Mouse (Mus musculus) cerebellum, postnatal 14 days (tissue): ENCODE measurements at regions not wholly inside any gene's neighbourhood (a gene's known extent, or its start where the extent isn't known, plus 50 kb on each side); places are given as distances from the start of the nearest gene placed in this dataset.

ENCODE experiments used
- DNase-seq, 2 experiments: peaks; one replicate each; pipeline ENCODE4 v3.0.0; 2021; ENCODE audit warnings: mixed read lengths in 2 of 2

DNA sequence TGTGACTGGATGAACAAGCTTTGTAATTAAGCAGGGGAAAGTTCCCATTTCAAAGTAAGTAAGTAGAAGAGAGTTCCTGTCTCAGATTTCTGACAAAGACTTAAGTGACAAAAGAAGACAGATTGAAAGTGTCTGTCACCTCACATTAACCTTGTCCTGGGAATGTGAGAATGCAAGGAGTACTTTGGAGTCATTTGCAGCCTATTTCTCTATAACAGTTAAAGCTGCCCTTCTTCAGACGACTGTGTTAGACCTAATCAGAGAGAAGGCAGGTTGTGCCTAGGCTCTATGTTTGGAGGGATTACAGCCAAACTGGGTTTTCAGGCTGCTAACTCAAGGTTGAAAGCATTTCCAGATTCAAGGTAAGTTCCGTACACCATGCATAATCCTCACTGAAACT lies 446.5 kb downstream of the Pdgfc start:
- no peak for DNase-seq

DNA sequence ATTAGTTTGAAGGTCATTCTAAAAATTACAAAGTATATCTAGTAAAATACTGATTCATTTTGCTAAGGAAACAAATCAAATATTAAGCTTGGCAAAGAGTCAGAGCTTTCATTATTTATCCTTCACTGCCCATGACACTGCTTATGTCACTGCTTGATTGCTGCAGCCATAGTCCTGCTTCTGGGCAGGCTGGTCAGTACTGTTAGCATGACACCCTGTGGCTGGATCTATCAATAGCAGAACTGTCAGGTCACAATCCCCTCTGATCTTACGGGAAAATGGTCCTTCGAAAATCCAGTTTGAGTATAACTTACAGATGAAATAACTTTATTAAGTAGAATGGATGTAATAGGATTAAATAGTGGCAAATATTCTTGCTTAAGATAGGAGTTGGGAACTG lies 447.1 kb downstream of the Pdgfc start:
- DNase-seq = peak; percentile 38 to 45

DNA sequence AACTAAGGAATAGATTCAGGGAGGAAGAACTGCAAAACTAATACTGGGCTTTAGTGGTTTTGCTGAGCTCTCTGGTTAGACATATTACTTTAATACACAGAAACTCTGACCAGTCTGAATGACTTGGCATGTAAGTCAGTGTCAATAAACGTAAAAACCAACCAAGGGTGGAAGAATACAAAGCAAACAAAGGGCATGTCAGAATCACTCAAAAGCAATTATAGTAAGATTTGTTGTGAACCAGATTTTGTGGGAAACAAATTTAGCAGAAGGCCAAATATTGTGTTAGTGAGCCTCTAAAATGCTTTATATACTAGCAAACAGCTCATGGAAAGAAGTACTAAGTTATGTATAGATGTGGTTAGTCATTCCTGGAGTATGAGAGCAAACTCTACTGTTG lies 427.1 kb upstream of the Ctso start:
- no peak for DNase-seq

DNA sequence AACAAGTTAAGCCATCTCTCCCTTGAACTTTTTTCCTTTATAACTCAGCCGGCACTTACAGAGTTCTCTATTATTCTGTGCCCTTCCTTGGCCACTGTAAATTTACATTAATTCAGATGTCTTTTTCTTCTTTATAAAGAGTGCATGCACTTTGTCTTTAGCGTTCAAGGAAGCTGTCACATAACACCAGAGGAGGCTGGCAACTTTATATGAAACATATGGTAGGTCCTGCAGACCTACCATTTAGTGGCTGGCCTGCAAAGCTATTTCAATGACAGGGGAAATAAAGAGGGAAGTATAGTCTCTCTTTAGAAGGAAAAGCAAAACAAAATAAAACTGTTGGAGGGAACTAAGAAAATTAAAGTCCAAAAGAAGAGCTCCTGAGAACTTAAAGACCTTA lies 423.8 kb upstream of the Ctso start:
- DNase-seq = no peak

DNA sequence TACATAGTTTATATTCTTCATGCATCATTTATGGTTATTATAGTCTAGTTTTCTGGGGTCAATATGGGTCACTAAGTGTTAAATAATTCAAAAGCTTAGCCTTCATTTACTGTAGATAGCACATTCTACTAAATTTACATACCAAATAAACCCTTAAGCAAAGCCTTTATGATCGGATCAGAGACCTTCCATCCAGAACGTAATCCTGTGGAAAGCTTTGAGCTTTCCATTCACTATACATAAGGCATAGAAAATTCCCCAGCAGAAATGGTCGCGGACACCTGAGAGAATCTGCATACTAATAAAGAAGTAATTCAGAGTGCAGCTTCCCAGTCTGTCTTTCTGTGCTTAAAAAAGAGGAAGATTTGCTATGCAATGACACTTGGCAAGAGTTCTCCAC lies 410.6 kb upstream of the Ctso start:
- no peak for DNase-seq

DNA sequence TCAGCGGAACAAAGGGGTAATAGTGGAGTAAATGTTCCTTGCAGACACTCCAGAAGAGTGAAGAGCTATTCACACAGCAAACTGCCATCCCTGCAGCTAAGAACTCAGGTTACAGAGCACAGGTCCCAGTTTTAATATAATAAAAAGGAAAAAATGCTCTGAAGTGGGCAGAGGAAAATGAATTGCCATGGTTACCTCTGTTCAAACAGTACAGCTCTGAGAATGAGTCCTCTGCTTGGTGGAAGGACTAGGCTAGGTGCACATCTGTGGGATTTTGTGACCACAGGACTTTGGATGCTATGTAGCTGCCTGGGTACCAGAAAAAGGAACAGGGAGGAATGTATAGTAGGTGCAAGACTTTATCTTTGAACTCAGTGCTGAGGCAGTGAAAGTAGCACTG lies 401.5 kb upstream of the Ctso start:
- DNase-seq = no peak

DNA sequence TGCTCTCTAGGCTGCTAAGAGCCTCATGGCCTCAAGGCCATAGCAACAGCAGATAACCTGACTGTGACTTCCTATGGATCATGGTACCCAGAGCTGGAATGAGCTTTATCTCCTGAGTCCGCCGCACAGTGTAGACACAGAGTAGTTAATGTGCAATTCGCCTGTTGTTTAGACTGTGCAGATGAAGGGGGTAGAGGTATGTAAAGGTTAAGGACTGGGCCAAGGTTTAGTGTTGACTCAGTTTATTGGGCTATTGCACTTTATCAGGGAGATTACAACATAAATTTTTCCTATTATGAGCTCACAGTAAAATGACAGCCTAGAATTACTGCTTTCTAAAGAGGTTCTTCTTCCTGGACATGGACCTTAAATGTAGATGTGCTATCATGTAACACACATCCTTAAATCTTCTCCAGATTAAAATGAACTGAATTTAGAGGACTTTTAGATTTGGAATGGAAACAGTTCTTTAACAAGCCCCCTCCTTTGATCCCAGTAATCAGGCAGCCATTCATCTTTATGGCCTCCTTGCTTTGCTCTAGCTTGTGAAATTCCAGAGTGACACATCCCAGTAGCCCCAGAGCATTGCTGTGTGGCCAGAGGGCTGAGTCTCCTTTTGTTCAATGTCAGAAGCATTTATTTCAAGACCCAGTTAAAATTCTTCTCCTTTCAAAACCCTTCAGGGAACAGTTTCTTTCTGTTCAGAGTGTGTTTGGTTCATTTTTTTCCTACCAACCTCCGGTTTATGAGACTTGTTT lies 396.8 kb upstream of the Ctso start:
- DNase-seq = no peak

DNA sequence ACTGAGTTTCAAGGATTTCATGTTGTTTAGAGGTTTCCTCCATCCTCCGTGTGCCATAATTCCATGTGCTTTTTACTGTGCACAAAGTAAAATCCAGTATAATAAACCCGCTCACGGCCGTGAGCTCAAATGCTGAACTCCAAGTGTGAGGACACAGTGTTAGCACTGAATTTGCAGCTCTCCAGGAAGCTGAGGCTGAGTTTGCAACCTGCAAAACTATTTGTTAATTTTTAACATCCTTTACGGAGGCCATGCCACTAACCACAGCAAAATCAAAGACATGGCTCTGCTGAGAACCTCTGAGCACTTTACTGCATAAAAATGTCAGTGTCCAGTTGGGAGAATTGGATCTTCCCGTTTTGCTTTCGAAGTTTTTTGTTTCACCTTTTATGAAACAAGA lies 377.6 kb upstream of the Ctso start:
- no peak for DNase-seq

DNA sequence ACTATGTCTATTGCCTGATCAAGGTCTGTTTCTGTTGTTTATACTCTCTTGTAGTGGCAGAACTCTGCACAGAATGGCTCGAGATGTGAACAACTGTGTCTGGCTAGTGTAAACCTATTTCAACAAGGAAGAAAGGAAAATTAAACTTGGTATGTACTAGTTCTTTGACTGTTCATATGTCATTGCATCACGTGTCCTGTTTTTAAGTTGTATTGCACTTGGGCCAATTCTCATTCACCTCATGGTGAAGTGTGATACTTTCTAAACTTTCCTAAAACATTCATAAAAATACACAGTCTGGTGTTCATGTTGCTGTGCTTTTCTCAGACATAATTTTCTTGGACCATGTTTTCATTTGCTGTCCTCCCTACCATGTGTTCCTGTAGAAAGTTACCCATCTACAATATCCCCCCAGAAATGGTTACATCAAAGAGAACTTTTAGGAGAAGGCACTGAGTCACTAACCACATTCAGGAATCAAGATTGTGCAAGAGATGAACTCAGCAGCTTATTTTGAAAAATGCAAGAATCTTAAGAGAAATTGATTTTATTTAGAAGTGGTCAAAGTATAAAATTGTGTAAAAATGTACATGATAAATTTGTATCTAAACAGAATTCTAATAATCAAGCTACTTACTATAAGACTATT lies 369.7 kb upstream of the Ctso start:
- DNase-seq = no peak

DNA sequence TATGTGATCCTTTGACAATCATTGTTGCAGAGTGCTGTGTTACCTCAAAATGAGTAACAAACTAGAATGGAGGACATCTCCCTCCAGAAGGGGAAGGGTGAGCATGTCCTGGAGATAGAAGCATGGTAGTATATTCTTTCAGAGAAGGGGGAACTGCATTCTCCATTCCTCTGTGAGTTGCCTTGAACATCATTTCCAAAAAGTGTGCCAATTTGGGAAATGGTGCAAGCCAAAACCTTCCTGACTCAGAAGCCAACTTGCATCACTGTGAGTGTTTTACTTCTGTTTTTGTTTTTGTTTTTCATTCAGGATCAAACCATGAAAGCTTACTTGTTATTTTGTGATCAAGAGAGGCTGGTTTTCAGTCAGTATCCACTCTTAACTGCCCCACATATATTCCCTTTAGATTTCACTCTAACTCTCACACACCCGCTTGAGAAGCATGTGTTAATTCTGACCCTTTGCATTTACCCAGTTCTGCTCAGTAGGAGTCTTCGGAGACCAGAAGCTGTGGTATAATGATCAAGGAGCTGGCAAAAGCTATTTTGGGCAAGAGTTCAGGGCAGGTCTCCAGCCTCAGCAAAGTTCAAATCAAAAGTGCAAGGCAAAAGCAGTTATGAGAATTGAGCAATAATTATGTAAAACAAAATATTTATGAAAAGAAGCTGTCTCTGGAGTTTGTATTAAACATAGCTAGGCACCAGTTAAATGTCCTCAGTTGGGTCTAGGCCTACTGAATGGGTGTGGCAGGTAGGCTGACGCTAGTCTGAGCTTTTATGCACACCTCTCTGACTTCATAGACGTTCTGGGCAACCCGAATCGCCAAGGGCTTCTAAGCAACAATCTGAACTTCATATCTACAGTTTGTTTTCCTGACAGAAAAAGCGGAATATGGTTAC lies 368.3 kb upstream of the Ctso start:
- peak; percentile 5 to 34 for DNase-seq

DNA sequence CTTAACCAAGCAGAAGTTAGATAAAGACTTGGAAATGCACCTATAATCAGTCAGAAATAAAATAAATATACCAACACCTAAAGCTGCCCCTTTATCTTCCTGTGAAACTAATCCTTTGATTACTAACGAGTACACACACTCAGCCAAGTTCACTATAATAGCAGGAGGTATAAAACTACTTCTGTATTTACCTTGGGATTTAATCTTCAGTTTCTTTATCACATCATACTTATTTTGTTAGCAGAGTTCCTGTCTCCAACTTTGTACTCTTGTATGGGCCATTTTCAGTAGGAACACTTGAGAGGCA lies 367.7 kb upstream of the Ctso start:
- DNase-seq = no peak

DNA sequence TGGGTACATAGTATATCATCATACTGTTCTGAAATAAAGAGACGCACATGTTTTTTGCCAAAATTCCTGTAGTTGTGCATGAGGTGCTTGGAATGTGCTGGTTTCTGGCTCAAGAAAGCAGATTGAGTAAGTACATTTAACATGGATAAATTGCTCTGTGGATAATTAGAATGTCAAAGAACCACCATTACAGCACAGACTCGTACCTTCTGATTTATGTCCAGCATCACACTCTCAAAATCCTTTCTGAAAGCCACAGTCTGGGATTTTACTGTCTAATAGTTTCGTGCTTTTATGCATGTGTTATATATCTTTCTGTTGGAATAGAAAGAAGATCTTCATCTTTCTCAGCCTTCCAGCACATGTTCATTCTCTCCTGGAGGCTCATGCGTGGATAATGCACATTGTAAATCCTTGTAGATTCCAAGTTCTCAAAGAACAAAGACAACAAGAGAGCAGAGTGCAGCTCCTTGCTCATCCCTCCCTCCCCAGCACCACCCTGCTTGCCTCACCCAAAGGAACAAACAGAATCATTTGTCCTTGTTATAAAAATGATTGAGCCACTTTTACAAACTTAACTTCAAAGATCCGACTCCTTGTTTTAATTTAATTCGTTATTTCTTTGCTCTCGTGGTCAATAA lies 348.9 kb upstream of the Ctso start:
- no peak for DNase-seq

DNA sequence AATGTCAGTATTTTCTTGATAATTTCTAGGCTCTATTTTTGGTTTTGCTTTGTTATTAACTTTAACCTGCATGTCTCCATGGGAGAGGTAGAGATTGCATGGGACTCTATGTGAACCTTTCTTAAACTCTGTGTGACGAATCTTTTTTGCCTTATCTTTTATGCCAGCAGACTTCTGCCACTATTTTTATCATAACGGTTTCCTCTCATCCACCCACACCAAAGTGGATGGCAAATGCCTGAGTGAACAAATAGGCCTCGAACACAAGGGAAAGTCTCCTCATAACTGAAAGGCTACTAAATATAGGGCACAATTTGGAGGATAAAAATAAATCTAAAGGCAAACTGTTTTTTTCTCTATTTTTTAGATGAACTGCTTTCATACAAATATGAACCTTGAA lies 343.3 kb upstream of the Ctso start:
- no peak for DNase-seq

DNA sequence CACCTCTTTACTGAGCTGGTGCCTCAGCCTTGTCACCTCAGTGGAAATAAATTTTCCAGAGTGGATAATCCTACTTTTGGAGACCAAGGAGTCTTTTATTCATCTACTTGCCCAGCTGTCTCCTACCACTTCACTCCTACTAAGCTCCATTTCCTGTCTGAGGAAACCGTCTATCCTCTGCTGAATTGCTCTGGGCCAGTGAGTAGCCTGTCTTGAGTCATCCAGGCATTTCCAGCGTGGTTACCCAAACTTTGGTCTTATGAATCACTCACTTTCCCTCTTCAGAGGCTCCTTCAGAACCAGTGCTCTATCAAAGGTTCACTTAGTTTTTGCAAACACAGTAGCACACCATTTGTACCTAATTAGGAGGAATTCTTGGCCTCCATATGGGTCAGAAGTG lies 303.2 kb upstream of the Ctso start:
- no peak for DNase-seq

DNA sequence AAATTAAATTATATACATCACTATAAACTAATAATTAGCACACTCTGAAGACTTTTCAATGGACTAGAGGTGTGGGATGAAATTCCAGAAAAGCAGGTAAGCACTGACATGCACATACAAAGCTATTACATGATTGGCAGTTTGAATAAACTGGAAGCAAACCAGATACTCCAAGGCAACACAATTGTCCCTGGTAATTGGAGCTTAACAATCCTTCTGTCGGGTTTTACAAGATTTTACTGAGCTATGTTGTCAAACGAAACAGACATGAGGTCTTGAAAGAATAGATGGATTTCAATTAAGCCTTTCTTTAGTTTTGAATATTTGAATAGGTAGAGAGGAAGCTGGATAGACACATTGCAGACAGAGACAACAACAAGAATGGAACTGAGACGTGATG lies 273.9 kb upstream of the Ctso start:
- DNase-seq = no peak

DNA sequence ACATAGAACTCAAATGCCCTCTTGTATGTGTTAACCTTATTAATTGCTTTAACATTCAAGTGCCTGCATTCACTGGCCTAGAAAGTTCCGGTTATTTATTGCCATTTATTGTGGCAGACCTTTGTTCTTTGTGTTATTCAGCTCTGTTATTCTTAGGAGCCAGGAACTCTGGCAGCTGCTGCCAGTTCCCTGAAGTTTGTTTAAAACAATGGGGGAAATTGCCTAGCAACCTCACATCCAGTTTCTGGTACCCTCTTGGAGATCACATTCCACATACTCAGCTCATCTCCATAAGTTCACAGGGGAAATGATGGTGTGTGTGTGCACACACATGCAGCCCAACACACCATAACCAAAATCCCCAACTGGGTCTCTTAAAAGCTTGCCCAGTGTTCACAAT lies 270.8 kb upstream of the Ctso start:
- no peak for DNase-seq

DNA sequence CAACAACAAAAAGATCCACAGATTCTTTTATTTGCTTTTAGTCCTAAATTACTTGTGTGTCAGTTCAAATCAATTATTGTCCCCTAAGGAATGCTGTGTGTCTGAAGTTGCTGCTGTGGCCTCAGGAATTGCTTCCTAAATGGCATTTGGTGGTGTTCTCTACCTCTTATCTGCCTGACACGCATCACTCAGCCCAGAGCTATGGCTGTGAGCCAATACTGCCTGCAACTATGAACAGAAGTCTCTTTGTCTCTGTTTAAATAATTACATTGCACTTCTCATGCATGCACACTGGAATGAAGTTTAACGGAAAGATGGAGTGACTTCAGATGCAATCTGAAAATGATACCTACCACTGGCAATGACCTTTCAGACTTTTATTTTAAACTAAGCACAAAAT lies 266.1 kb upstream of the Ctso start:
- peak; percentile 4 for DNase-seq

DNA sequence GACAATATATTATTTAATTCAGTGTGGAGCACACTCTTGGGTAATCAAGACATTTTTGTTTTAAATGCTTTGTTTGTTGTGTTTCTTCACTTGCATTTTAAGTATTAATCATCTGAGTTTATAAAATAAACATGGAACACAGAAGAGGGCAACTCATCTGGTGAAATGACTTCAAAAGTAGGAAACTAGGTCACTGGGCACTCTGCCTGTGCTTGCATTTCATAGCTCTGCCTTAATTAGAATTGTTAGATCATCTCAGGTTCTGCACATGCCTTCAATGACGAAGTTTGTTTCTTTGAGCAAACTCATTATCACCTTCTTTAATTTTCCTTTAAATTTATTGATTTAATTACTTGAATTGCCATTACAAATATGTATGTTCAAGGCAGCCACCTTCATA lies 255.8 kb upstream of the Ctso start:
- DNase-seq = peak; percentile 9 to 19

DNA sequence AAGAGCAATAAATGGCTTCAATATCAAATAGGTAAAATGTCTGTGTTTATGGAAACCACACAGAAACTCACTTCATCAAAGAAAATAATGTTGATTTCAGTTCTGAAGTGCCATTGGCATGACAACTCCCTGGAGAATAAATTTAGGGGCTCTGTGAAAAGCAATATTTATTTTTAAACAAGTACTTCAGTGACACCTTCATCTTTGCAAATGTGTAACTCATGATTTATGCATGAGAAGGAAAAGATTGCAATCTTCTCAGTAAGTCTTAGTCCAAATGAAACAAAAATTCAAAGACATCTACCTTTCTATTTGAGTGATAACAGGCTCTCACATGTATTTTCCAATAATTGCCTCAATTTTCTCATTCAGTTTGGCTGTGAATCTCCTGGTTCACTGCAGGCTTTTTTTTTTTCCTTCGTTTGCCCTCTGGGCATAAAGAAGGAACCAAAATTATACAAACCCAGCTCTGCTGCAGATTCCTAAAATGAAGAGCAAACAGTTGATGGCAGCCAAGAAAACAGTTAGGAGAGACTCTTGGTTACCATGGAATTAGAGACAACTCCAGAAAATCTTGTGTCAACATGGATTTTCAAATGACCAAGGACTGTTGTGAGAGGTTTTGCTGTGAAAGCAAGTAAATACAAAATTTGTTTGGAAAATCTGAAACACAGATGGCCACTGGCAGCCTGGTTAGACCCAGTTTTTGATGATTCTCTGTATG lies 230.3 kb upstream of the Ctso start:
- no peak for DNase-seq

DNA sequence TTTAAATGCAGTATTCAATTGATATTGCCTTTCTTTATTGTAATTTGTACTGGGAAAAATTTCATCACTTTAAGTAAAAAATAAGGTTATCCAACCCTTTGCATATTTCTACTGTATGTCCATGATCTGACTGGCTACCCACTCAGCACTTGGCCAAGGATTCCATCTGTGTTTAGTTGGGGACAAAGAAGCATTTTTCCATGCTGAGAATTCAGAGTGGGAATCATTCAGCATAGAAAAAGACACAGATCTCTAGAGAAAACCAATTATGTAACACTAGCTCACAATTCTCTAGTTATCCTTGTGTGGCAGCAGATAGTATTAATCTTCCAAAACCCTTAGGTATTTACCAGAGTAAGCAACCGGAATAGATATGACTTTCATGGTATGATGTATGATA lies 213.5 kb upstream of the Ctso start:
- no peak for DNase-seq

DNA sequence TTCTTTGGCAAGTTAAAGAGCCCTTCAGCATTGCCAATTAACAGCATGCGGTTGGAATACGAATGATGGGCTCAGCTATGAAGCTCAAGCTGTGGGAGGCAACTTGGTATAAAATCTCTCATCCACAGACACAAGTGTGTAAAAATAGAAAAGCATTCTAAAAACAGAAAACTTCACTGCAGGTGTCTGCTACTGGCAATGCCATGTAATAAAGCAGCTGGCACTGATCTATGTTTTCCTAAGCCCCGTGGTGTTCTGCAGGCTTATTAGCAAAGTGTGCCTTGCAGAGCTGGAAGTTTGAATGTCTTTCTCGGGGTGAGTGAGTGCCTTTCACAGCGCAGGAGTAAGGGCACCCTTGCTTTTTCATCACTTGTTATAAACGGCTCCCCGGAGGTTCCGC lies 196.9 kb upstream of the Ctso start:
- DNase-seq = peak; percentile 5 to 31

DNA sequence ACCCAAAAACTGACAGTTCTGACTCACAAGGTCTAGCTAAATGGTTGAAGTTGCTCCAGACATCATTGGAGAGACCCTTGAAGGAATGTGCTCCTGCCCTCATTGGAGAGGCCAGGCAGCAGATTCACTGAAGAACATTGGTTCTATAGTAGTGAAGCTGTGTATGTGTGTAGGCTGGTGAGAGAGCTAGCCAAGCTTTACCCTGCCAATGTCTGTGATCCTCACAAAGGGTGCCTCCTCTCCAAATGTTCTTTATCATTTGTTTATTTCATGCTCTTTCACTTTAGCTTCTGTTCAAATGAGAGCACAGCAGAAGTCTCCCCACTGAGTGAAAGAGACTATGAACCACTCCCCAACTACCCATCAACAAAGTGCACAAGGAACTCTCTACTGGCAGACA lies 195.6 kb upstream of the Ctso start:
- no peak for DNase-seq

DNA sequence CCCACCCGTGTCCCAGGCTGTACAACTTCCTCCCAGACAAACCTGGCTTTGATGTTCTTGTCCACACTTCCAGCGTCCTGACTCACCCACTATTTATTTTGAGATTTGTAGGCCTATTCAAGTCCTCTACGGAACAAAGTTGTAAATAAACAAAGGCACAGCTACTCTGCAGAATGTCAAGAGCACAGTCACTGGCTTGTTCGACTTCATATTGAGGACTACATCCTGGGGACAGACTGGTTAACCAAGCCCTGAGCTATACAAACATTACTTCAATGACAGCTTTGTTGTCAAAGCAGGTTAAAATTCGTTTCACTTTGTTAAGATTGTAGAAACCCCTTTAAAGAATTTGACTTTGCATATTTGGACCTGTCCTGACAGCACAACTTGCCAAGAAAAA lies 190.3 kb upstream of the Ctso start:
- no peak for DNase-seq
